ENCODE assay signal across 9 mouse cellular contexts in genomic region chr15:91190519-91191207, GRCm38 (mm10). TPM values are rescaled to one million over a fixed set of nuclear protein-coding genes. Genes with fewer than 3 reads are reported as not detected.
DNase-seq lines count a peak whose midpoint lies in the region; ATAC-seq and TF ChIP-seq lines count a peak whose summit lies in the region.
"Had no signal": no experiment of that assay in that cellular context is flagged by ENCODE, and none has a peak within 500 bp of the region (broad histone marks: within the 10 kb centered on the region; RNA-seq: fewer than 3 reads in every experiment).

No protein-coding gene starts in this region.

- H3K9me3 ChIP-seq in hindbrain, postnatal 0 days (ENCODE audit: low read length): no peaks in the 10 kb centered on the region

- 16% methylated on average over 17 of the region's 17 CpGs for WGBS in hindbrain, postnatal 0 days

- intact Hi-C loops in left cerebral cortex, adult 2 months (cut with DNase I): loop anchor here (2.0 to 5.0 kb wide), 3 partner anchors 62 to 140 kb away; no protein-coding TSS in a partner anchor

- peak overlapping the region; percentile 67 for H3K4me3 ChIP-seq in left cerebral cortex, adult 2 months
- peak overlapping the region; percentile 51 for H3K4me3 ChIP-seq in hindbrain, postnatal 0 days (ENCODE audit: low read length)

- H3K9ac ChIP-seq in hindbrain, postnatal 0 days (replicated peaks; ENCODE audit: low read length): peak overlapping the region; percentile 53

- ATAC-seq in hindbrain, postnatal 0 days: no peak

- no peaks in the 10 kb centered on the region for H3K27me3 ChIP-seq in hindbrain, postnatal 0 days (ENCODE audit: insufficient read depth, low read length)

- peak overlapping the region; percentile 90 for H3K4me2 ChIP-seq in hindbrain, postnatal 0 days (ENCODE audit: low read depth, low read length)

- H3K36me3 ChIP-seq in hindbrain, postnatal 0 days (ENCODE audit: insufficient read depth, low read length): no peaks in the 10 kb centered on the region

- no peaks in the 10 kb centered on the region for H3K4me1 ChIP-seq in hindbrain, postnatal 0 days (ENCODE audit: insufficient read depth, low read length)

- TF ChIP-seq CTCF in left cerebral cortex, adult 2 months (IDR thresholded peaks at IDR 0.05): no peak
- no peak for TF ChIP-seq CTCF in hindbrain, postnatal 0 days (IDR thresholded peaks at IDR 0.05; ENCODE audit: low read depth)

- H3K27ac ChIP-seq in left cerebral cortex, adult 2 months: peak overlapping the region; percentile 90
- H3K27ac ChIP-seq in hindbrain, postnatal 0 days: peak overlapping the region; percentile 82

- no peak for DNase-seq in left cerebral cortex, adult 2 months (ENCODE audit: extremely low spot score in 1 of 2, low spot score in 2 of 2)
- no peak for DNase-seq in left cerebral cortex, adult 18-20 months (ENCODE audit: low spot score in 2 of 2)
- DNase-seq in embryo, embryonic 10 days (ENCODE audit: low spot score): peak; percentile 26
- DNase-seq in hindbrain, postnatal 0 days (ENCODE audit: low spot score): peak; percentile 38
- DNase-seq in neural tube, embryonic 10.5 days (ENCODE audit: extremely low spot score, low spot score): peak; percentile 37
- no peak for DNase-seq in kidney, postnatal 25 days
- no peak for DNase-seq in right cerebral cortex, adult 18-20 months
- DNase-seq in adrenal gland, postnatal 14 days: no peak

RNA-seq across cellular contexts. Expression of gene Abcd2, which starts 0.9 kb away (rescaled TPM):
- 10 to 100 TPM; 29.3 to 29.4 TPM for total RNA-seq in left cerebral cortex, adult 2 months (2021)
- 10 to 100 TPM; 22.7 to 26.3 TPM for total RNA-seq in left cerebral cortex, adult 18-20 months (2021)
- total RNA-seq in hindbrain, postnatal 0 days (2014; rRNA removed): 11.5 and 12.4 TPM in 2 replicates
- 11.2 and 12.7 TPM in 2 replicates for polyA plus RNA-seq in hindbrain, postnatal 0 days (2015; fragmentation: Nextera tagmentation; extraction: Ambion mirVana)
- total RNA-seq in adrenal gland, postnatal 14 days (2021): 5.7 and 13.3 TPM in 2 replicates

RNA-seq across cellular contexts. Expression of gene CN725425, which starts 8.6 kb away (rescaled TPM):
- total RNA-seq in left cerebral cortex, adult 2 months (2021): under 1 TPM in 1 of 2 experiments, not detected in 1; 0.23 TPM
- under 1 TPM in 1 of 2 experiments, not detected in 1; 0.23 TPM for total RNA-seq in left cerebral cortex, adult 18-20 months (2021)
- not detected in 2 replicates for total RNA-seq in hindbrain, postnatal 0 days (2014; rRNA removed)
- polyA plus RNA-seq in hindbrain, postnatal 0 days (2015; fragmentation: Nextera tagmentation; extraction: Ambion mirVana): 0.30 and 0.34 TPM in 2 replicates
- total RNA-seq in adrenal gland, postnatal 14 days (2021): not detected in 2 replicates
- total RNA-seq: left cerebral cortex, adult 8-10 months had no signal

Comparison
In these comparisons a context has a peak if more than half of its experiments do, and no peak if none do; other contexts are left out.
1. DNase-seq: peak in embryo, embryonic 10 days (single experiment), hindbrain, postnatal 0 days (single experiment) and neural tube, embryonic 10.5 days (single experiment); none in left cerebral cortex, adult 2 months (0 of 2), left cerebral cortex, adult 18-20 months (0 of 2), kidney, postnatal 25 days (0 of 2), right cerebral cortex, adult 18-20 months (single experiment) and adrenal gland, postnatal 14 days (single experiment).